8 mouse cellular contexts compared by ENCODE assay signal in the genomic region with DNA sequence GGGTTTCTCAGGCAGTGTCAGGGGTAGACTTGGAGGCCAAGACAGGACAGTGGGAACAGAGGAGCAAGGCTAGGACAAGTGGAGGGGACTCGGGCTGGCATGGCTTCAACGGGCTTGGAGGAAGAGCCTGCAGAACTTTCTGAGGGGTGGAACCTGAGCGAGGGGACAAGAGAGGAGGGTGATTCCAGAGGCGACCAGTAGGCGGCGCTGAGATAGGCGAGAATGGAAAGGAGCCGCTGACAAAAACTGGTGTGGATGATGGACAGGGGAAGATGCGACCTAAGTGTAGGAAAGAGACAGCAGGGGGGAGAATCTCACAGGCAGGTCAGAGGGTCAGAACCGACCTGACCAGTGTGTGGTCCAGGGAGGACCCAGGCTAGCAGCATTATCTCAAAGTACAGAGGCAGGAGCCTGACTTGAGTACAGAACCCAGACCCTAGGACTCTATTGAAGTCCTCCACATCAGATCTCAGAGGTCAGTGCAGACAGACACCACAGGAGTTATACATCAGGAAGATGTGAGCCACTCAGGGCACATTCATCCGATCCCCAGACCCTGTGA. TPM values are rescaled to one million over a fixed set of nuclear protein-coding genes. Genes with fewer than 3 reads are reported as not detected.
DNase-seq lines count a peak whose midpoint lies in the region; ATAC-seq lines count a peak whose summit lies in the region.

No protein-coding gene starts in this region.

- DNase-seq in midbrain, embryonic 11.5 days (ENCODE audit: low spot score, missing footprints), result peak; percentile 95
- peak; percentile 67 for DNase-seq in c-Kit-positive CD71-negative TER-119-negative erythroid progenitor cells, embryonic 14.5 days (ENCODE audit: low read depth)
- DNase-seq in kidney, postnatal 4 days, result peak; percentile 88 to 90
- DNase-seq in right cerebral cortex, adult 2 months (ENCODE audit: low spot score in 2 of 2), result peak; percentile 73 to 82
- peak; percentile 47 to 62 for DNase-seq in urinary bladder, postnatal 36 days (ENCODE audit: low spot score in 2 of 2)

- peak; percentile 58; the same call in 1 of the 2 replicates for ATAC-seq in midbrain, embryonic 11.5 days (ENCODE audit: low FRiP score)
- ATAC-seq in midbrain, embryonic 16.5 days, result no peak
- peak; percentile 64 for ATAC-seq in frontal cortex, adult (ENCODE audit: low TSS enrichment)
- 0 out of 2 replicates have a peak, but pooled peaks have one; percentile 25 for ATAC-seq in lung, embryonic 15.5 days (ENCODE audit: borderline replicate concordance, extremely low read depth, low FRiP score, low TSS enrichment)

- WGBS in midbrain, embryonic 11.5 days, result 9% methylated on average over 11 of the region's 11 CpGs
- 13% methylated on average over 11 of the region's 11 CpGs for WGBS in midbrain, embryonic 16.5 days
- 4% methylated on average over 11 of the region's 11 CpGs for WGBS in lung, embryonic 15.5 days

- H3K4me3 ChIP-seq in midbrain, embryonic 11.5 days (ENCODE audit: low read depth, low read length), result no peak overlapping the region
- no peak overlapping the region for H3K4me3 ChIP-seq in midbrain, embryonic 16.5 days (ENCODE audit: low read depth, low read length)
- H3K4me3 ChIP-seq in lung, embryonic 15.5 days, result no peak overlapping the region

- H3K9ac ChIP-seq in midbrain, embryonic 11.5 days (ENCODE audit: low read length), result no peak overlapping the region
- H3K9ac ChIP-seq in midbrain, embryonic 16.5 days (ENCODE audit: low read depth, low read length), result no peak overlapping the region
- H3K9ac ChIP-seq in lung, embryonic 15.5 days, result no peak overlapping the region

- no peaks in the 10 kb centered on the region for H3K9me3 ChIP-seq in midbrain, embryonic 11.5 days (ENCODE audit: control insufficient read depth, low read length)
- H3K9me3 ChIP-seq in midbrain, embryonic 16.5 days (replicated peaks; ENCODE audit: control insufficient read depth, low read length, poor library complexity, severe bottlenecking), result no peaks in the 10 kb centered on the region
- H3K9me3 ChIP-seq in lung, embryonic 15.5 days, result no peaks in the 10 kb centered on the region

- no peak overlapping the region for H3K27ac ChIP-seq in midbrain, embryonic 11.5 days (ENCODE audit: low read depth, low read length)
- no peak overlapping the region for H3K27ac ChIP-seq in midbrain, embryonic 16.5 days (ENCODE audit: low read length)
- H3K27ac ChIP-seq in lung, embryonic 15.5 days, result no peak overlapping the region

- no peaks in the 10 kb centered on the region for H3K4me1 ChIP-seq in midbrain, embryonic 11.5 days (ENCODE audit: control insufficient read depth, insufficient read depth, low read length)
- H3K4me1 ChIP-seq in midbrain, embryonic 16.5 days (ENCODE audit: control insufficient read depth, insufficient read depth, low read length), result no peaks in the 10 kb centered on the region
- H3K4me1 ChIP-seq in lung, embryonic 15.5 days, result no peaks in the 10 kb centered on the region

- no peaks in the 10 kb centered on the region for H3K36me3 ChIP-seq in midbrain, embryonic 11.5 days (ENCODE audit: control insufficient read depth, insufficient read depth, low read length)
- H3K36me3 ChIP-seq in midbrain, embryonic 16.5 days (ENCODE audit: control insufficient read depth, insufficient read depth, low read length), result no peaks in the 10 kb centered on the region
- no peaks in the 10 kb centered on the region for H3K36me3 ChIP-seq in lung, embryonic 15.5 days

- H3K27me3 ChIP-seq in midbrain, embryonic 11.5 days (ENCODE audit: control insufficient read depth, insufficient read depth, low read length), result peaks cover 2% of the 10 kb centered on the region; the same call in 1 of the 2 replicates
- peaks cover 6% of the 10 kb centered on the region for H3K27me3 ChIP-seq in midbrain, embryonic 16.5 days (ENCODE audit: control insufficient read depth, insufficient read depth, low read depth, low read length)
- H3K27me3 ChIP-seq in lung, embryonic 15.5 days, result peaks cover 68% of the 10 kb centered on the region

- no peak overlapping the region for H3K4me2 ChIP-seq in midbrain, embryonic 11.5 days
- no peak overlapping the region for H3K4me2 ChIP-seq in midbrain, embryonic 16.5 days (ENCODE audit: low read length)
- H3K4me2 ChIP-seq in lung, embryonic 15.5 days, result no peak overlapping the region

RNA-seq across cellular contexts. Expression of gene Kcng1, which starts 7.1 kb away (rescaled TPM):
- polyA plus RNA-seq in midbrain, embryonic 11.5 days (2014; fragmentation: Nextera tagmentation; extraction: Ambion mirVana), result 1.2 and 1.7 TPM in 2 replicates
- polyA plus RNA-seq in midbrain, embryonic 16.5 days (2015; fragmentation: Nextera tagmentation; extraction: Ambion mirVana), result 3.5 and 3.6 TPM in 2 replicates
- polyA plus RNA-seq in lung, embryonic 15.5 days (2015; fragmentation: Nextera tagmentation; extraction: Ambion mirVana), result 0.26 and 0.35 TPM in 2 replicates

RNA-seq across cellular contexts. Expression of gene Mocs3, which starts 44.0 kb away (rescaled TPM):
- 8.0 TPM in 2 replicates for polyA plus RNA-seq in midbrain, embryonic 11.5 days (2014; fragmentation: Nextera tagmentation; extraction: Ambion mirVana)
- 7.5 and 8.5 TPM in 2 replicates for polyA plus RNA-seq in midbrain, embryonic 16.5 days (2015; fragmentation: Nextera tagmentation; extraction: Ambion mirVana)
- 6.8 and 7.8 TPM in 2 replicates for polyA plus RNA-seq in lung, embryonic 15.5 days (2015; fragmentation: Nextera tagmentation; extraction: Ambion mirVana)

RNA-seq across cellular contexts. Expression of gene Dpm1, which starts 44.1 kb away (rescaled TPM):
- polyA plus RNA-seq in midbrain, embryonic 11.5 days (2014; fragmentation: Nextera tagmentation; extraction: Ambion mirVana), result 75.4 and 92.2 TPM in 2 replicates
- 80.3 and 83.4 TPM in 2 replicates for polyA plus RNA-seq in midbrain, embryonic 16.5 days (2015; fragmentation: Nextera tagmentation; extraction: Ambion mirVana)
- polyA plus RNA-seq in lung, embryonic 15.5 days (2015; fragmentation: Nextera tagmentation; extraction: Ambion mirVana), result 91.7 and 91.9 TPM in 2 replicates

RNA-seq across cellular contexts. Expression of gene Gm20716, which starts 44.3 kb away (rescaled TPM):
- polyA plus RNA-seq in midbrain, embryonic 11.5 days (2014; fragmentation: Nextera tagmentation; extraction: Ambion mirVana), result 23.8 and 24.6 TPM in 2 replicates
- 18.2 and 21.7 TPM in 2 replicates for polyA plus RNA-seq in midbrain, embryonic 16.5 days (2015; fragmentation: Nextera tagmentation; extraction: Ambion mirVana)
- polyA plus RNA-seq in lung, embryonic 15.5 days (2015; fragmentation: Nextera tagmentation; extraction: Ambion mirVana), result 16.7 and 19.5 TPM in 2 replicates
